Mouse (Mus musculus) hindbrain, embryonic 16.5 days (tissue): ENCODE results near the gene Hist2h2ab. TPM values are rescaled to one million over a fixed set of nuclear protein-coding genes. Genes with fewer than 3 reads are reported as not detected.
A peak's percentile ranks its signal among the peaks of the same experiment; 100 is the strongest.

ENCODE experiments used
- ATAC-seq: fragments of 200-750 bp; cut with Nextera tagmentation; 2 replicates; pipeline ENCODE4 v1.8.0; 2017; ENCODE audit warnings: moderate TSS enrichment, moderate library complexity
- H3K27ac ChIP-seq: fragments of 300-500 bp; sonication (generic); 2 replicates; pipeline ENCODE4 v1.5.1; 2014; ENCODE audit warnings: low read depth, mild to moderate bottlenecking, control low read depth, low read length, moderate library complexity
- H3K27me3 ChIP-seq: fragments of 300-500 bp; sonication (generic); replicated peaks from 2 replicates; pipeline ENCODE4 v1.6.1; 2014; ENCODE audit warnings: low read length; ENCODE audit not compliant: control insufficient read depth, insufficient read depth
- H3K36me3 ChIP-seq: fragments of 300-500 bp; sonication (generic); 2 replicates; pipeline ENCODE4 v1.6.1; 2014; ENCODE audit warnings: mild to moderate bottlenecking, low read length, moderate library complexity, mixed read lengths; ENCODE audit not compliant: control insufficient read depth, insufficient read depth
- H3K4me1 ChIP-seq: fragments of 300-500 bp; sonication (generic); 2 replicates; pipeline ENCODE4 v1.6.1; 2014; ENCODE audit warnings: low read depth, low read length; ENCODE audit not compliant: control insufficient read depth, insufficient read depth
- H3K4me2 ChIP-seq: fragments of 300-500 bp; sonication (generic); 2 replicates; pipeline ENCODE4 v1.6.1; 2014; ENCODE audit warnings: mild to moderate bottlenecking, low read length, control low read depth, moderate library complexity
- H3K4me3 ChIP-seq: fragments of 300-500 bp; sonication (generic); 2 replicates; pipeline ENCODE4 v1.5.1; 2014; ENCODE audit warnings: mild to moderate bottlenecking, low read length, control low read depth, moderate library complexity
- H3K9ac ChIP-seq: fragments of 300-500 bp; sonication (generic); 2 replicates; pipeline ENCODE4 v1.6.1; 2014; ENCODE audit warnings: low read depth, mild to moderate bottlenecking, control low read depth, low read length, moderate library complexity
- H3K9me3 ChIP-seq: fragments of 300-500 bp; sonication (generic); 2 replicates; pipeline ENCODE4 v1.6.1; 2014; ENCODE audit warnings: mild to moderate bottlenecking, low read length, moderate library complexity; ENCODE audit not compliant: control insufficient read depth
- WGBS: fragments of 180-500 bp; shearing (Covaris S2); extraction: QIAGEN DNeasy Blood & Tissue Kit; methylation state at CpG from one replicate; pipeline ENCODE4 v1.1.7; 2014; 5-methylcytosine and 5-hydroxymethylcytosine counted together
- polyA plus RNA-seq: library from polyadenylated mRNA; unstranded; fragments of >200 nt; fragmentation: Nextera tagmentation; extraction: Ambion mirVana; gene quantifications from 2 replicates; pipeline ENCODE4 v1.2.1, GENCODE M21; 2015

The Hist2h2ab gene
- polyA plus RNA-seq, 1 experiment from 2014 or later = not detected

DNA sequence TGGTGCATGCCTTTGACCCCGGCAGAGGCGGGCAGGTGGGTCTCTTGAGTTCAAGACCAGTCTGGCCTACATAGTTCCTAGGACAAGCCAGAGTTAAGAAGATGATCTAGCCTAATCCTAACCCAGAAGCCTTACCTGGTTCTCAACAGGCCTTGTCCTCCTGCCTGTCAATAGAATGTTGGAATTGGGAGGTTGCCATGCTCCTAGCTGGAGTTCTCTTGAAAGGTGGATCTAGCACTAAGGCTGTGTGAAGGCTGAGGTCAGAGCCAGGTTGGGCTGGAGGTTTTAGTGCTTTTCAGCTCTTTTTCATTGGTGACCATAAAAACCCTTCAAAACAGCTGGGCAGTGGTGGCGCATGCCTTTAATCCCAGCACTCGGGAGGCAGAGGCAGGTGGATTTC, 41.2 kb upstream of the Hist2h2ab start:
- Histone ChIP-seq H3K27ac (no peak overlapping the region), H3K9me3 (no peaks in the 10 kb centered on the region), H3K36me3 (peaks cover 32% of the 10 kb centered on the region), H3K9ac (no peak overlapping the region), H3K27me3 (no peaks in the 10 kb centered on the region), H3K4me3 (no peak overlapping the region), H3K4me1 (peaks cover 22% of the 10 kb centered on the region), H3K4me2 (no peak overlapping the region)
- 86% methylated on average over 4 of the region's 4 CpGs for WGBS
- ATAC-seq = no peak

DNA sequence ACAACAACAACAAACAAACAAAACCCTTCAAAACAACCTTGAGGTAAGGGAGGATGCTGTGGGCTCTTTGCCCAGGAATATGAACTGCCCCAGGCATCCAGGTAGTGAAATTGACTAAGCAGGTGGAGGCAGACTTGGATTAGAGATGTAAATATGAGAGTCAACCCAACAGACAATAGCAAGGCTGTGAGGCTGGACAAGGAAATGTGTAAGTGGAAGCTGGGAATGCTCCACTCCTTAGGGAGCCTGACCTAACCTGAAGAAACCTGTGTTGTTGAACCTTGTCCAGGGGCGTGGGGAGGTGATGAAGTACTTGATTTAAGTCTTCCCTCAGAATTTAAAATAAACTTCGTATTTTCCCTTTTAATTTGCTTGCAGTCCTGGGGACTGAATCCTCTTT, 40.8 kb upstream of the Hist2h2ab start:
- no peak overlapping the region for H3K9ac ChIP-seq
- WGBS = 98% methylated on average over 2 of the region's 2 CpGs
- no peak overlapping the region for H3K27ac ChIP-seq
- peaks cover 21% of the 10 kb centered on the region for H3K4me1 ChIP-seq
- no peaks in the 10 kb centered on the region for H3K9me3 ChIP-seq
- H3K36me3 ChIP-seq = peaks cover 31% of the 10 kb centered on the region
- no peaks in the 10 kb centered on the region for H3K27me3 ChIP-seq
- no peak overlapping the region for H3K4me3 ChIP-seq
- H3K4me2 ChIP-seq = no peak overlapping the region
- no peak for ATAC-seq

DNA sequence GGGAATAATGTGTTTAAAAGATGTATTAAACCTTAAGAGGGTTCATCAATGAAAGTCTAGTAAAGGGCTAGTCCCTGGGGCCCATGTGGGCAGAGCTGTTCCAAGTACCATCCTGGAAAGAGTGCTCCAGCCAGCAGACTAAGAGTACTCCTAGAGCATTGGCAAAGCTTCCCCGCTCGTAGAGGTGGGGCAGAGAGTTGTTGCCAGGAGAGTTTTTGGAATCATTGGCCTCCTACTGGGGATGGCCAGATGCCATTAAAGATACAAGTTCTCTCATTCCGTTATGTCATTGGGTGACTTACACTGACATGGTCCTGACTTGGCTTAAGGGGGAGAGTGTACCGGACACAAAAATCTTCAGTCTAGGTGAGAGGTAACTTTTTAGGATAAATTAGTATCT, 40.1 kb upstream of the Hist2h2ab start:
- peaks cover 27% of the 10 kb centered on the region for H3K36me3 ChIP-seq
- no peak overlapping the region for H3K9ac ChIP-seq
- WGBS = 53% methylated on average over 4 of the region's 4 CpGs
- H3K27ac ChIP-seq = no peak overlapping the region
- no peaks in the 10 kb centered on the region for H3K9me3 ChIP-seq
- no peak overlapping the region for H3K4me3 ChIP-seq
- H3K27me3 ChIP-seq = no peaks in the 10 kb centered on the region
- H3K4me1 ChIP-seq = peaks cover 18% of the 10 kb centered on the region
- no peak overlapping the region for H3K4me2 ChIP-seq
- ATAC-seq = no peak

DNA sequence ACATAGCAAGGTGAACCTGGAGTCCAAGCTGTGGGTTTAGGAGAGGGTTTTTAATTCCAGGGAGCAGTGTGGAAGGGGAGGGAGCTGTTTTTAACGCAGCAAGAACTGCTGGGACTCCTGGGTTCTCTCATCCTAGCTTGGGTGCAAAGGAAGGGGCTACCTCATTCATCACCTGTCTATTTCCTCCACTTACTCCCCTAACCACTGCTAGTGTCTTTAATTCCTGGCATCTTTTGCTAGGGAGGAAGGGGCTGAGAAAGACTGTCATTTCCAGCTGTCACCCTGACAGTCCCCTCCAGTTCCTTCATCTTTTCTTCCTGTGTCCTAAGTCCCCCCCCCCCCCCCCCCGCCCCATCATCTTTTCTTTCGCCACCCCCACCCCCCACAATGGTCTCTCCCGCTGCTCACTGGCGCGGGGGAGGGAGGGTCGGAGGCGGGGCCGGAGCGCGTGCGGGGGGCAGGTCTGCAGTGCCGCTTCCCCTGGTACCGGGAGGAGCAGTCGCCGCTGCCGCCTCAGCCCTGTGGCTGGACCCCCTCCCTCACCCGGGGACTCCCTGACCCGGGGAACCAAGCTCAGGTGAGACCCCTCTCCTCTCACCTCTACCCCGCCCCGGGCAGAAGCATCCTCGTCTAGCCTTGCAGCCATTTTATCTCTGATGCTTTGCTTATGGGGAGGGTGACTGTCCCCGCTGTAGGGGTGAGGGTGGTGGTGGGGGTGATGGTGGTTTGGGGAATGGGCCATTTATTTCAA, 38.8 kb upstream of the Hist2h2ab start, which contains the start of gene Sv2a:
Gene Sv2a (plus strand): TSS at position 425 of the 751 bp plus-strand sequence.
- H3K9ac ChIP-seq = peak within 1 kb of the TSS; percentile 66
- peaks cover 14% of the 10 kb centered on the region for H3K4me1 ChIP-seq
- no peaks in the 10 kb centered on the region for H3K27me3 ChIP-seq
- no peaks in the 10 kb centered on the region for H3K9me3 ChIP-seq
- peak within 1 kb of the TSS; percentile 58 for H3K4me2 ChIP-seq
- H3K36me3 ChIP-seq = peaks cover 20% of the 10 kb centered on the region
- peak within 1 kb of the TSS; percentile 64 for H3K27ac ChIP-seq
- WGBS = 1% methylated on average over 15 of the region's 23 CpGs
- peak; percentile 72 for ATAC-seq
- H3K4me3 ChIP-seq = peak within 1 kb of the TSS; percentile 49

DNA sequence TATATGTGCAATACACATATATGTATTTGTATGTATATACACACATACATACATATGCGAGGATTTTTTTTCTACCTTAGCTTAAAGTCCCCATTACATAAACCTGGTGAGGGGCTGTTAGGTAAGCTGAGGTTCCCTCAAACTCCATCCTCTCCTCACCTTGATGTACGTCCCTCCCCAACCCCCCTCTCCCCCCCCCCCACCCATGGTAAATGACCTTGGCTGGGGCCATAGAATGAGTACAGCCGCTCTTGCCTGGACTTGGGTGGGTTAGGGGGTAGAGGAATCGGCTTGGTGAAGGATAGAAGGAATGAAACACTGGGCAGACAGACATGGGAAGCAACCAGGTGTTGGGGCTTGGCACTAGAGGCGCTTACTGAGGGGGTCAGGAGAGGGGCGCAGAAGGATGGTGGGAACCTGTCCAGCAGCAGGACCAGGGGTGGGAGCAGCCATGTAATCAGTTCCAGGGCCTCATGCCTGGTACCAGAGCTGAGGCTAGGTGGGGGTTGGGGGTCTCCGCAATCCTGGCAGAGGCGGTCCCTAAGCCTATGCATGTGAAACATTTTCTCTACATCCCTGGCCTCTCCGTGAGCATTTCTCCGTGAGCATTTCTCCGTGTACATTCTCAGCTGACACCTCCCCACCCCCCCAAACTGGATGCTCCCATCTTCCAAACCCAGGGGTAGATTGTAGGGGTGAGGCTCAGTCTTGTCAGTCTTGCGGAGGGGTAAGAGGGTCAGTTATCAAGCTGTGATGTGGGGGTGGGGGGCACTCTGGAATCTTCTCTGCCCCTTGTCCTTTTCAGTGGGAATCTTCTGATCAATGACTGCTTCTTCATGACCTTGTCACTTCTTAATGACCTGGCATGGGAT, 37.9 kb upstream of the Hist2h2ab start:
- peak; percentile 45 for ATAC-seq
- 29% methylated on average over 12 of the region's 12 CpGs for WGBS
- Histone ChIP-seq H3K9me3 (no peaks in the 10 kb centered on the region), H3K27ac (peak overlapping the region; percentile 64), H3K9ac (peak overlapping the region; percentile 66), H3K4me3 (peak overlapping the region; percentile 49), H3K4me1 (peaks cover 14% of the 10 kb centered on the region), H3K4me2 (peak overlapping the region; percentile 58), H3K27me3 (no peaks in the 10 kb centered on the region), H3K36me3 (peaks cover 13% of the 10 kb centered on the region)

DNA sequence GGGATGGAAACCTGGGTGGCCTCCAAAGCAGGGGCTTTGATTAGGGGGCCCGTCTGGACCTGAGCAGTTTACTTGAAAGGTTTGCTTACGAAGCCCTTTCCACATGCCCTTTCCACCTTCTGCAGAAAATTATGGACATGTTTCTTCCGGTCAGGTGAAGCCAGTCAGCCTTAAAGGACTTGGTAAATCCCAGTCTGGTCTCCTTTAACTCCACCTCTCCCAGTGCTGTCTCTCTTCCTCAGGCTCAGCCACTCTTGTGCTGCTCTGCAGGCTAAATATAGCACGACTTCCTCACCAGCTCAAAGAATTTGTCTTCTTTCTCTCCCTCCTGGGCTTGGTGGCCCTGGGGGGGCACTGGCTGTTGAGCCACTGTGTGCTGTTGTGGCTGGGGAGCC, 37.3 kb upstream of the Hist2h2ab start:
- peak overlapping the region; percentile 58 for H3K4me2 ChIP-seq
- peak overlapping the region; percentile 66 for H3K9ac ChIP-seq
- H3K36me3 ChIP-seq = peaks cover 12% of the 10 kb centered on the region
- H3K4me1 ChIP-seq = peaks cover 14% of the 10 kb centered on the region
- 30% methylated on average over 4 of the region's 4 CpGs for WGBS
- H3K4me3 ChIP-seq = peak overlapping the region; percentile 49
- H3K27ac ChIP-seq = peak overlapping the region; percentile 64
- no peak for ATAC-seq
- no peaks in the 10 kb centered on the region for H3K27me3 ChIP-seq
- no peaks in the 10 kb centered on the region for H3K9me3 ChIP-seq

DNA sequence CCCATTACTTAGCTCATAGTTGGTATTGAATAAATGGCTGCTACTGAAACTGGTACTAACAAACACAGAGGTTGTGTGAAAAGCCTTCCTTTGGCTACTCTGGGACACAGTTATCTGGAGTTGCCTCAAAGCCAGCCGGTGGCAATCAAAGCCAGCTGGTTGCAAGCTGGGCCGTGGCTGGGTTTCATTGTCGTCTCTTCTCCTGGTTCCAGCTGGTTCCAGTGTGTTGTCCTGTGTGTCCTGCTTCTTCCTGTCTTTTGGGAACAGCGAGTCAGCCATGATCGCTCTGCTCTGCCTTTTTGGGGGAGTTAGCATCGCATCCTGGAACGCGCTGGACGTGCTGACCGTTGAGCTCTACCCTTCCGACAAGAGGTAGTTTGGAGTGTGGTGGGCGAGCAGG, 26.7 kb upstream of the Hist2h2ab start:
- no peak overlapping the region for H3K27ac ChIP-seq
- no peaks in the 10 kb centered on the region for H3K27me3 ChIP-seq
- H3K9me3 ChIP-seq = no peaks in the 10 kb centered on the region
- WGBS = 70% methylated on average over 12 of the region's 12 CpGs
- H3K4me1 ChIP-seq = peaks cover 10% of the 10 kb centered on the region
- H3K4me2 ChIP-seq = no peak overlapping the region
- peaks cover 36% of the 10 kb centered on the region for H3K36me3 ChIP-seq
- no peak overlapping the region for H3K9ac ChIP-seq
- ATAC-seq = no peak
- H3K4me3 ChIP-seq = no peak overlapping the region

DNA sequence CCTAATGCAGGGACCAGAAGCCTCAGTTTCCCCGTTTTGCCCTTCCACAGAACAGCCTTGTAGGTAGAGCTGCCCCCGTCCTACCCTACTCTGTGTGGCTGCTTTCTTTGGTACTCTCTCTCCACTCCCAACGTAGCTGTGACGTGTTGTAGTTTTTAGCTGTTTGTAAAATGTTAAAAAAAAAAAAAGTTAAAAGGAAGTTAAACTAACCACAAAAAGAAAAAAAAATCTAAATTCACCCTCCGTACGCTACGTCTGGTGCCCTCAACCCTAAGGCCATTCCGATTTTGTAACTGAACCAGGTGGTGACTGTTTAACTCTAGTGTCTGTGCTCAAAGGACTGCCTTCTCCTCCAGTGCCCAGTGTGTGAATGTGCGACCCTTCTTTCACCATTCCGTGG, 24.7 kb upstream of the Hist2h2ab start:
- Histone ChIP-seq H3K27ac (no peak overlapping the region), H3K4me3 (no peak overlapping the region), H3K4me2 (no peak overlapping the region), H3K36me3 (peaks cover 24% of the 10 kb centered on the region), H3K9me3 (no peaks in the 10 kb centered on the region), H3K9ac (no peak overlapping the region), H3K4me1 (peaks cover 11% of the 10 kb centered on the region), H3K27me3 (no peaks in the 10 kb centered on the region)
- no peak for ATAC-seq
- whole genome bisulfite sequencing = 93% methylated on average over 10 of the region's 10 CpGs

DNA sequence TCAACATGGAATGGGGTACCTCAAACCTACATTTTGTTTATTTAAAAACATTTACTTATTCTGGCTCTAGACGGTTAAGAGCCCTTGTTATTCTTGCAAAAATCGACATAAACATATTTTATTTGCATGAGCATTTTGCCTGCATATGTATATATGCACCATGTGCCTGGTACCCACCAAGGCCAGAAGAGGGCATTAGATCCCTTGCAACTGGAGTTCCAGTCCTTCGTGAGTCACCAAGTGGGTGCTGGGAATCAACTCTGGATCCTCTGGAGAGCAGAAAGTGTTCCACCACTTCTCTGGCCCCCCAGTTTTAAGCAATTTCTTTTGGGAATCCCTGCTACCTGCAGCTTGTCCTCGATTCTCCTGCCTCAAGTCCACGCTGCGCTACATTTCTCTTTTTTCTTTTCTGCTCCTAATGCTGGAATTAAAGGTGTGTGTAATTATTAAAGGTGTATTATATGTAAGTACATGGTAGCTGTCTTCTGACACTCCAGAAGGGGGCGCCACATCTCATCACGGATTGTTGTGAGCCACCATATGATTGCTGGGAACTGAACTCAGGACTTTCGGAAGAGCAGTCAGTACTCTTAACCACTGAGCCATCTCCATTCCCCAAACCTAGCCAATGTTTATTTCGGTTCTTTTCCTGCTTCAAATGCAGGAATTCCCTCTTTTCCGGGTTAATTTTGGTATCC, 23.9 kb upstream of the Hist2h2ab start:
- no peaks in the 10 kb centered on the region for H3K9me3 ChIP-seq
- peaks cover 11% of the 10 kb centered on the region for H3K4me1 ChIP-seq
- no peaks in the 10 kb centered on the region for H3K27me3 ChIP-seq
- H3K27ac ChIP-seq = no peak overlapping the region
- no peak overlapping the region for H3K4me3 ChIP-seq
- no peak for ATAC-seq
- H3K36me3 ChIP-seq = peaks cover 20% of the 10 kb centered on the region
- 95% methylated on average over 11 of the region's 11 CpGs for WGBS
- peak overlapping the region; percentile 95 for H3K4me2 ChIP-seq
- no peak overlapping the region for H3K9ac ChIP-seq
